Mouse (Mus musculus) cerebellum, postnatal 36 days (tissue): ENCODE data around the gene Pkn3.
A peak's percentile ranks its signal among the peaks of the same experiment; 100 is the strongest.

Experiments
- DNase-seq, 2 experiments: peaks; one replicate each; pipeline ENCODE4 v3.0.0; 2021 to 2022; ENCODE audit warnings: mixed read lengths in 2 of 2

Gene Pkn3

GRCm38 (mm10) chr2:30063791-30064190 is 13.7 kb upstream of the Pkn3 start:
- DNase-seq = no peak

- no peak for DNase-seq
Measured at GRCm38 (mm10) chr2:30064298-30064697, 13.2 kb upstream of the Pkn3 start.

DNA sequence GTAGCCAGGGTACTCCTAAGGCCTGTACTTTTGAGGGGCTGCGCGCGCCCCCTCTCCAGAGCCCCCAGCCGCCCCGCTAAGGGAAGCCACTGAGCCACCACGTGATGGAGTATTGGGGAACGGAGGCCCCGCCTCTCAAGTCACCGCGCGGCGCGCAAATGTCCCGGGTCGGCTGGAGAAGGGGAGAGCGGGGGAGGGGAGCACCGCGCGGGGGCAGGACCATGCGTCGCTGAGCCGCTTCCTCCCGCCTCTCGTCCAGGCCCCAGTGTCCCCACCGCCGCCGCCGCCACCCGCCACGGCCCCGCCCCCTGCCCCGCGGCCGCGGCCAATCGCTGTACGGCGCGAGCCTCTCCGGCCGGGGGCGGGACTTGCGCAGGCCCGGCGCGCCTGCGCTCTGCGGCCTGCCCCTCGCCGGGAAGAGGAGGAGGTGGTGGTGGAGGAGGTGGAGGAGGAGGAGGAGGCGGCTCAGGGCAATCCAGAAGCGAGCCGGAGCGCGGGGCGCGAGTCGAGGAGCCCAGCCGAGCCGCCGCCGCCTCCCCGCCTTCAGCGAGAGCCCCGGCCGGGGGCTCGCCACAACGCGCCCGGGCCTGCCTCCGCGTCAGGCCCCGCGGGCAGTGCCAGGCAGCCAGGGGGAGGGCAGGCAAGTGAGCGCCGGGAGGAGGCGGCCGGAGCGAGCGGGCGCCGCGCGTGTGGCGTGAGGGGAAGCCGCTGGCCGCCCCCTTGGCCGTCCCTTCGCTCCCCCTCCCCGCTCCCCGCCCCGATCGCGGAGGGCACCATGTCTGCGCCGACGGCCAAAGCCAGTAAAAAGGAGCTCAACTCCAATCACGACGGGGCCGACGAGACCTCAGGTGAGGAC is 11.2 kb upstream of the Pkn3 start:
- peak; percentile 87 to 96 for DNase-seq

GRCm38 (mm10) chr2:30067031-30067888 is 10.2 kb upstream of the Pkn3 start:
- DNase-seq = peak; percentile 38 to 54

- DNase-seq = no peak
Measured at GRCm38 (mm10) chr2:30067962-30068361, 9.5 kb upstream of the Pkn3 start.

- no peak for DNase-seq
Measured at GRCm38 (mm10) chr2:30072875-30073274, 4.6 kb upstream of the Pkn3 start.

GRCm38 (mm10) chr2:30073285-30073684 is 4.2 kb upstream of the Pkn3 start:
- no peak for DNase-seq

- DNase-seq = no peak
Measured at GRCm38 (mm10) chr2:30075625-30076024, 1.9 kb upstream of the Pkn3 start.

GRCm38 (mm10) chr2:30076439-30076838 is 1.0 kb upstream of the Pkn3 start:
- no peak for DNase-seq

DNA sequence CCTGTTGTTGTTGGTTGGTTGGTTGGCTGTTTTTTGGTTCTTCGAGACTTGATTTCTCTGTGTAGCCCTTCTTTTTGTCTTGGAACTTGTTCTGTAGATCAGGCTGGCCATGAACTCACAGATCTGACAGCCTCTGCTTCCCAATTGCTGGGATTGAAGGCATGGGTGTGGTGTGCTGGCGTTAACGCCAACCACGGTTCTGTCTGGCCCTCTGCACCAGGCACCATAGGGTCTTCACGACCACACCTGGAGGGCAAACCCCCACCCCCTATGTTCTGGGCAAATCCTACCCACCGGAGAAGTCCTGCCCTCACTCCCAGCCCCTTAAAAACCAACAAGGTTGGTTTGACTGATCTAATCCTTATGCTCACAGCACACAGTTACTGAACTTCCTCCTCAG is 525 bp upstream of the Pkn3 start:
- DNase-seq = no peak

- DNase-seq = no peak
Measured at GRCm38 (mm10) chr2:30078349-30078712, 847 bp downstream of the Pkn3 start.

GRCm38 (mm10) chr2:30078760-30079159 is 1.3 kb downstream of the Pkn3 start:
- DNase-seq = no peak

GRCm38 (mm10) chr2:30080181-30080800 is 2.8 kb downstream of the Pkn3 start:
- no peak for DNase-seq

GRCm38 (mm10) chr2:30084113-30084512 is 6.6 kb downstream of the Pkn3 start:
- DNase-seq = no peak

DNA sequence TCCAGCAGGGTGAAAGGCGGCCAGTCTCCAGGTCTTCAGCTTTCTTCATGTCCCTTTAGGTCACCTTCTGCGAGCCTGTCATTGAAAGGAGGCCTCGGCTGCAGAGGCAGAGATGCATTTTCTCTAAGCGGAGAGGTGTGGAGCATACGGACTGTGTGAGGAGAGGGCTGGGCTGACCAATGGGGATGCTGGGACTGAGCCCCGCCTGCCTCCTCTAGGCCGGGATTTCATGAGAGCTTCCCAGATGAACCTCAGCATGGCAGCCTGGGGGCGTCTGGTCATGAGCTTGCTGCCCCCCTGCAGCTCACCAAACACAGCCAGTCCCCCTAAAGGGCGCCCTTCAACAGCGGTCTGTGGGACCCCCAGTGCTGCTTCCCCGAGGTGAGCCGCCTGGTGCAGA is 7.1 kb downstream of the Pkn3 start:
- no peak for DNase-seq

DNA sequence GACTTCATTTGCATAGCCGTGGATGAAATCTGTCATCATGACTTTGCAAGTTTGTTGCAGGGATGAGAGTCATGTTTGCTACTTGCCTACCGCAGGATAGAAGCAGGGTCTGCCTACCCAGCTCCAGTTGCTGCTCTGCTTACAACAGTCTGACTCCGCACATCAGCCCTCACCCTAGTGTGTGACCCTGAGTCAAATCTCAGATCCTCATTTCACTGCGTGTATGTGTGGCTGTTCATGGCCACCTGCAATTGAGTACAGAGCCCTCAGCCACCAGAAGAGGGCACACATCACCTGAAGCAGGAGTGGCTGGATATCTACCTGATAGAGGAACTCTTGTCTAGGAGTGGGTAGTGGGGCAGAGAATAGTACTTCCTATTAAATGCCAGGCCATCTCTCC is 9.8 kb downstream of the Pkn3 start:
- DNase-seq = no peak

GRCm38 (mm10) chr2:30091521-30091920 is 14.0 kb downstream of the Pkn3 start:
- DNase-seq = no peak

DNA sequence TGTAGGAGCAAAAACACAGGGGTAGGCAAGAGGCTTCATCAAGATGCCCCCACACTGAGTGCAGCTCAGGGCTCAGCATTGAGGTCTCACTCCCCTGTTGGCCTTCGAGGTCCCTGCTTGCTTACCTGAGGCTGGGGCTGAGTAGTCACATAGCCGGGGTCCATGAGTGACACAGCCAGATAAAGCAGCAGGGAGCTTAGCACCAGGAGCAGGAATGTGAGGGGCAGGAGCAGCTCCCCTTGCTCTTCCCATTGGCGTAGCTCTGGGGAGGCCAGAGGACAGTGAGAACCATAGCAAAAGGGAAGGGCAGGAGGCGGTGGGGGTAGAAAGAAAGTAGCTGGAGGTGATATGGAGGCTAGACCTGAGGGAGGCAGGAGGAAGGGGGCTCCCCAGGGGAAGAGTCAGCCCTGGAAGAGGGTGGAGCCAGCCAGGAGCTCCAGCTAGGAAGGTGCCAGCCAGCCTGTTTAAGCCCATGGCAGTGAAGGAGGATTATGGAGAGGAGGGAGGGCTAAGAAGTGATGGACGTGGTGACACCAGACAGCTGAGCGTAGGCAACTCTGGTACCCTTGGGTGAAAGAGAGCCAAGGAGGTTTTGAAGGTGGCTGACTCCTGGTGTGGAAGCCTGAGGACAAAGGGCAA is 14.9 kb downstream of the Pkn3 start:
- no peak for DNase-seq

GRCm38 (mm10) chr2:30093471-30094207 is 16.2 kb downstream of the Pkn3 start, which contains the start of gene Zdhhc12:
Zdhhc12 (minus strand) TSS chr2:30093648.
- peak; percentile 86 to 92 for DNase-seq

- DNase-seq = no peak
Measured at GRCm38 (mm10) chr2:30094208-30094588, 16.7 kb downstream of the Pkn3 start.

DNA sequence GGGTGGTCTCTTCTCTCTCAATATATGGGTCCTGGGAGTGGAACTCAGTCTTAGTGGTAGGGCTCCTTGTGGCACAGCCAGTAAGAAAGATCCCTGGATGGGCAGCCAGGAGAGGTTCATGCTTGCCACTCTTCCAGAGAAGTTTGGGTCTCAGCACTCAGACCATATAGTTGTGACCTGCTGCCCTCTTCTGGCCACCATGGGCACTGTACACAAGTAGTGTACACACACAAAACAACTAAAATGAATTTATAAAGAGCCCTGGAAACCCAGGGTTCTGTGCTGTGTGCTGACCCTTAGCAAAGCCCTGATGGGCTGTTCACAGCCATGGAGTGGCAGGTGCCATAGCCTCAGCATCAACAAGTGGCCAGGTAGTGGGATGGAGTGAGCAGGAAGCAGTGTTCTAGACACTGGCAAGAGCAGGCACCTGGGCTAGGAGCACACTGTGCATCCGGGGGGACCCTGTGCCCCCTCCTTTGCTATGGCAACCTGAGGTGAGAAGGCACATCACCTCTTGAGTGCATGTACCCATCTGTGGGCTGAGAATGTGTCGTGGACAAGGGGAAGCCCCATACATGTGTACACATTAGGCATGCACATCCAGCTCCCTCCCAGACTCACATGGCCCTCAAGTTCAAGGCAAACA is 18.5 kb downstream of the Pkn3 start:
- DNase-seq = peak; percentile 53 to 56

- DNase-seq = no peak
Measured at GRCm38 (mm10) chr2:30100214-30100613, 22.7 kb downstream of the Pkn3 start.
